Mouse (Mus musculus): ENCODE measurements around the gene Rnf207. TPM values are rescaled to one million over a fixed set of nuclear protein-coding genes. Genes with fewer than 3 reads are reported as not detected.

Gene Rnf207
- polyA plus RNA-seq, 1 experiment from 2014 or later = 1.5 TPM

DNA sequence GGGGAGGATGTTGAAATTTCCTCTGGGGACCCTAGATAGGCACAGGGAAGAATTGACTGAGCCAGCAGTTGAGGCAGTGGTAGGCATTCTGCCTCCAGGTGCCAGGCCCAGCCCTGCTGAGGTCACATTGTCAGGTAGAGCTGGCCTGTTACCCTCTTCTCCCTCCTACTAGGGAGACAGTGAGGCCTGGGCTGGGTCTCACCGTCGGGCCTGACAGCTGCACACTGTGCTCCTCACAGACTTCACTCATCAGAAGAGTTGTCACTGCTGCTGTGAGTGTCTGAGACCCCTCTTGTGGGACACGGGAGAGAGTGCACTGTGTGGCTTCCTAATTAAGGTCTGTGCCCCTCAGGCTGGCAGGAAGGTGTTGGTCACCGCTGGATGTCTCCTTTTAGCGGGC is 53.0 kb downstream of the Rnf207 start:
- Histone ChIP-seq H3K36me3 (no peaks in the 10 kb centered on the region), H3K4me1 (peaks cover 46% of the 10 kb centered on the region), H3K9me3 (replicated peaks) (no peaks in the 10 kb centered on the region), H3K4me3 (replicated peaks) (no peak overlapping the region), H3K4me2 (no peak overlapping the region), H3K27me3 (no peaks in the 10 kb centered on the region), H3K9ac (no peak overlapping the region), H3K27ac (no peak overlapping the region)
- no peak for ATAC-seq (replicated peaks; ENCODE audit: low FRiP score)
- 58% methylated on average over 5 of the region's 5 CpGs for WGBS

DNA sequence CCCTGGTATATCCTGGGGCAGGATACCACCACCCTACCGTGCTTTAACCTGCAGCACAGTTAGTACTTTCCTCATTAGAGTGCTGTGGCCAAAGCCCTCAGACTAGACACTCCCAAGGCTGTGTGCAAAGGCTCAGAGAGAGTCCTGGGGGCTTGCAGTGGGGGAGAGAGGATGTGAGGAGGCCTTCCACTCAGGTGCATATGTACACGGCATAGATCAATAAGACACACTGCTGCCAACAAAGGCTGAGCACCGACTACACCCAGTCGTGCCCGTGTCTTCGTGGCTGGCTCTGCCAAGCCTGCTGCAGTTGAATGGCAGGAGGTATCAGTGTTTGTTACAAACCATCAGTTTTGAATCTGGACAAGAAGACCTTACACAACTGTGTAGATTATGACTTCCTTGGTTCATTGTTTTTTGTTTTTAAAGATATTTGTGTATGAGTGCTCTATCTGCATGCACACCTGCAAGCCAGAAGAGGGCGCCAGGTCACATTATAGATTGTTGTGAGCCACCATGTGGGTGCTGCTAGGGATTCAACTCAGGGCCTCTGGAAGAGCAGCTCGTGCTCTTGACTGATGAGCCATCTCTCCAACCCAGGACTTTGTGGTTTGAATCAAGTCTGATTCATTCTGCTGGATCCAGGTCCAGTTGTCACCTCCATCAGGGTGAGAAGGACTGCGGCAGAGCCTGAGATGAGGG is 53.8 kb downstream of the Rnf207 start:
- no peak for ATAC-seq (replicated peaks; ENCODE audit: low FRiP score)
- Histone ChIP-seq H3K4me2 (no peak overlapping the region), H3K27ac (no peak overlapping the region), H3K9me3 (replicated peaks) (no peaks in the 10 kb centered on the region), H3K9ac (no peak overlapping the region), H3K4me1 (peaks cover 44% of the 10 kb centered on the region), H3K4me3 (replicated peaks) (no peak overlapping the region), H3K36me3 (no peaks in the 10 kb centered on the region), H3K27me3 (no peaks in the 10 kb centered on the region)
- WGBS = 90% methylated on average over 9 of the region's 9 CpGs

- Histone ChIP-seq H3K4me3 (replicated peaks) (no peak overlapping the region), H3K4me1 (peaks cover 44% of the 10 kb centered on the region), H3K27ac (peak overlapping the region; percentile 54), H3K9ac (no peak overlapping the region), H3K27me3 (no peaks in the 10 kb centered on the region), H3K4me2 (peak overlapping the region; percentile 34), H3K36me3 (no peaks in the 10 kb centered on the region), H3K9me3 (replicated peaks) (no peaks in the 10 kb centered on the region)
- ATAC-seq (replicated peaks; ENCODE audit: low FRiP score) = peak; percentile 16; the same call in 1 of the 2 replicates
- whole genome bisulfite sequencing = 49% methylated on average over 4 of the region's 4 CpGs
Measured at GRCm38 (mm10) chr4:152264177-152264530, 54.6 kb downstream of the Rnf207 start.

GRCm38 (mm10) chr4:152263512-152264176 is 55.1 kb downstream of the Rnf207 start:
- Histone ChIP-seq H3K27ac (peak overlapping the region; percentile 54), H3K9ac (no peak overlapping the region), H3K36me3 (no peaks in the 10 kb centered on the region), H3K4me2 (peak overlapping the region; percentile 34), H3K27me3 (no peaks in the 10 kb centered on the region), H3K4me3 (replicated peaks) (no peak overlapping the region), H3K9me3 (replicated peaks) (no peaks in the 10 kb centered on the region), H3K4me1 (peaks cover 44% of the 10 kb centered on the region)
- ATAC-seq (replicated peaks; ENCODE audit: low FRiP score) = peak; percentile 76
- 28% methylated on average over 10 of the region's 10 CpGs for WGBS

DNA sequence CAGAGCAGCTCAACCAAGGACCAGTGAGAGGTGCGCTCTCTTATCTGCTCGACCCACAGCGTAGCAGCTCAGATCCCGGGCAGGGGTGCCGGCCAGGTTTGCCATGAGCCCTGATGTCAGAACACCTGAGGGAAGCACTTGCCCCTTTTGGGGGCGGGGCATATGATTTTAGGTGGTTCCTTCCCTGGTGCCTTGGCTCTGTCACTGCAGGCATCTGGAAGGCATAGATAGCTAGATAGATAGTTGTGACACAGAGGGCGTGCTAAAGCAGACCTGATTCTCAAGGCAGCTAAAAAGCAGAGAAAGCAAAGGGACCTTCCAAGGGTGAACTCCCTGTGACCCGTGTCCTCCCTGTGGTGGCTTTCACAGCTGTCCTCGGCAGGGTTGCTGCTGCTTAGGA is 55.7 kb downstream of the Rnf207 start:
- Histone ChIP-seq H3K4me3 (replicated peaks) (no peak overlapping the region), H3K27me3 (no peaks in the 10 kb centered on the region), H3K36me3 (no peaks in the 10 kb centered on the region), H3K4me2 (no peak overlapping the region), H3K9ac (no peak overlapping the region), H3K9me3 (replicated peaks) (no peaks in the 10 kb centered on the region), H3K4me1 (peaks cover 44% of the 10 kb centered on the region), H3K27ac (peak overlapping the region; percentile 54; the same call in 1 of the 2 replicates)
- 0 out of 2 replicates have a peak, but pooled peaks have one; percentile 3 for ATAC-seq (replicated peaks; ENCODE audit: low FRiP score)
- WGBS = 63% methylated on average over 9 of the region's 9 CpGs

DNA sequence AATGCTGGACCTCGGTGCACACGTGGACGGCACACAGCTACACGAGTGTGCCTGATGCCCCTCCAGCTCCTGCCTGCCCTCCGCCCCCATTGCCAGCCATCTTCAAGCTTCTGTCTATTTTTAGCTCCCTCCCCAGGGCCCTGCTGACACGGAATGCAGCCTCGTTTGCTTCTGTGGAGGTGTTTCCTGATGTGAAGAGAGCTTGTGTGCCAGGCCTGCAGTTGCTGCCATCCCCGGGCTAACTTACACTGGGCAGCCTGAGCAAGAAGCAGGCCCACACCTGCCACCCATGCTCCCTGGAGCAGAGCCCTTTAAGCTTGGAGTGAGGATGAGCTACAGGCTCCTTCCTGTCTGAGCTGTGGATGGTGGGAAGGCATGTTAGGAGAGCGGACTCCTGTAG is 56.6 kb downstream of the Rnf207 start:
- Histone ChIP-seq H3K27ac (no peak overlapping the region), H3K4me1 (peaks cover 37% of the 10 kb centered on the region), H3K4me2 (no peak overlapping the region), H3K9ac (no peak overlapping the region), H3K9me3 (replicated peaks) (no peaks in the 10 kb centered on the region), H3K36me3 (no peaks in the 10 kb centered on the region), H3K27me3 (no peaks in the 10 kb centered on the region), H3K4me3 (replicated peaks) (no peak overlapping the region)
- WGBS = 58% methylated on average over 9 of the region's 9 CpGs
- no peak for ATAC-seq (replicated peaks; ENCODE audit: low FRiP score)

GRCm38 (mm10) chr4:152260451-152260850 is 58.3 kb downstream of the Rnf207 start:
- H3K36me3 ChIP-seq = no peaks in the 10 kb centered on the region
- WGBS = 88% methylated on average over 8 of the region's 8 CpGs

DNA sequence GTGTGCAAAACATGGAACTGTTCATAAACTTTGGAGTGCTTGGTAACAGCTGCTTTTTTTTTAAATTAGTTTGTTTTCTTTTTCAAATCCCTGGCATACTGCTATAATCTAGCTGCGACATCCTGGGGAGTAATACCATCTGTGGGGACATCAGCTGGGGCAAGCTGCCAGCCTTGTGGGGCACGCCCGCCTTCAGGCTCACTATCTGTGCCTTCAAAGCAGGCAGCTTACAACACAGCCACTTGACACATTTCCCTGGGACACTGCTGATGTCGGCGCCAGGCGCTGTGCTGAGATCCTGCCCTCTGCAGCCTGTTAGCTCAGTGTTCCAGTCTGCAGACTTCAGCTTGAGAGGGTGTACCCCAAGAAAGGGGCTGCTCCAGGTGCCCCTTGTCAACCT is 61.7 kb downstream of the Rnf207 start:
- Histone ChIP-seq H3K36me3 (no peaks in the 10 kb centered on the region), H3K9me3 (replicated peaks) (no peaks in the 10 kb centered on the region), H3K27me3 (no peaks in the 10 kb centered on the region), H3K27ac (no peak overlapping the region), H3K4me3 (replicated peaks) (no peak overlapping the region), H3K4me2 (no peak overlapping the region), H3K9ac (no peak overlapping the region), H3K4me1 (peaks cover 24% of the 10 kb centered on the region)
- no peak for ATAC-seq (replicated peaks; ENCODE audit: low FRiP score)
- 51% methylated on average over 6 of the region's 6 CpGs for WGBS

More at GRCm38 (mm10) chr4:152260451-152260850, 58.3 kb downstream of the Rnf207 start:
- no peak overlapping the region for H3K9ac ChIP-seq
- H3K4me3 ChIP-seq (replicated peaks) = no peak overlapping the region
- no peaks in the 10 kb centered on the region for H3K27me3 ChIP-seq
- no peaks in the 10 kb centered on the region for H3K9me3 ChIP-seq (replicated peaks)
- H3K4me1 ChIP-seq = peaks cover 37% of the 10 kb centered on the region
- ATAC-seq (replicated peaks; ENCODE audit: low FRiP score) = no peak
- H3K27ac ChIP-seq = no peak overlapping the region
- no peak overlapping the region for H3K4me2 ChIP-seq

Other genes starting within 250 kb of the Rnf207 start
- gene Plekhg5, start 246.5 kb downstream of the Rnf207 start, polyA plus RNA-seq (2015; fragmentation: Nextera tagmentation; extraction: Ambion mirVana) = 19.8 and 20.9 TPM in 2 replicates
- 1.5 and 2.4 TPM in 2 replicates for gene Tnfrsf25, start 203.1 kb downstream of the Rnf207 start, polyA plus RNA-seq (2015; fragmentation: Nextera tagmentation; extraction: Ambion mirVana)
- gene Espn, start 166.6 kb downstream of the Rnf207 start, polyA plus RNA-seq (2015; fragmentation: Nextera tagmentation; extraction: Ambion mirVana) = 25.5 and 28.1 TPM in 2 replicates
- 0.08 and 0.17 TPM in 2 replicates for gene Hes2, start 160.1 kb downstream of the Rnf207 start, polyA plus RNA-seq (2015; fragmentation: Nextera tagmentation; extraction: Ambion mirVana)
- gene Acot7, start 140.9 kb downstream of the Rnf207 start, polyA plus RNA-seq (2015; fragmentation: Nextera tagmentation; extraction: Ambion mirVana) = 65.6 and 71.7 TPM in 2 replicates
- gene Gpr153, start 44.8 kb downstream of the Rnf207 start, polyA plus RNA-seq (2015; fragmentation: Nextera tagmentation; extraction: Ambion mirVana) = 6.2 and 7.8 TPM in 2 replicates
- not detected in 2 replicates for gene Hes3, start 27.3 kb downstream of the Rnf207 start, polyA plus RNA-seq (2015; fragmentation: Nextera tagmentation; extraction: Ambion mirVana)
- gene Icmt, start 21.8 kb downstream of the Rnf207 start, polyA plus RNA-seq (2015; fragmentation: Nextera tagmentation; extraction: Ambion mirVana) = 22.3 and 28.7 TPM in 2 replicates
- 387 and 455 TPM in 2 replicates for gene Rpl22, start 6.7 kb upstream of the Rnf207 start, polyA plus RNA-seq (2015; fragmentation: Nextera tagmentation; extraction: Ambion mirVana)
- gene Chd5, start 19.7 kb upstream of the Rnf207 start, polyA plus RNA-seq (2015; fragmentation: Nextera tagmentation; extraction: Ambion mirVana) = 0.13 and 0.32 TPM in 2 replicates
- gene Nphp4, start 157.7 kb upstream of the Rnf207 start, polyA plus RNA-seq (2015; fragmentation: Nextera tagmentation; extraction: Ambion mirVana) = 4.1 and 4.9 TPM in 2 replicates
- gene Kcnab2, start 158.9 kb upstream of the Rnf207 start, polyA plus RNA-seq (2015; fragmentation: Nextera tagmentation; extraction: Ambion mirVana) = 5.9 and 6.3 TPM in 2 replicates